Mouse (Mus musculus): ENCODE measurements around the gene Lmo2. TPM values are rescaled to one million over a fixed set of nuclear protein-coding genes. Genes with fewer than 3 reads are reported as not detected.

Gene Lmo2
- 11.1 and 12.9 TPM in 2 replicates for polyA plus RNA-seq (2015; fragmentation: Nextera tagmentation; extraction: Ambion mirVana)

GRCm38 (mm10) chr2:103957649-103958546, at the start of gene Lmo2:
Lmo2 (plus strand) TSS chr2:103957986.
- Histone ChIP-seq H3K36me3 (ENCODE audit: control insufficient read depth, insufficient read depth) (no peaks in the 10 kb centered on the region), H3K4me3 (ENCODE audit: low read depth, low read length) (no peak within 1 kb of the TSS), H3K4me2 (replicated peaks; ENCODE audit: low read depth) (no peak within 1 kb of the TSS), H3K27ac (ENCODE audit: low read depth, low read length) (no peak within 1 kb of the TSS), H3K9ac (ENCODE audit: low read depth, low read length) (no peak within 1 kb of the TSS), H3K9me3 (ENCODE audit: control insufficient read depth) (no peaks in the 10 kb centered on the region), H3K27me3 (replicated peaks; ENCODE audit: control insufficient read depth, insufficient read depth, low read length) (no peaks in the 10 kb centered on the region), H3K4me1 (replicated peaks; ENCODE audit: control insufficient read depth, insufficient read depth, low read length) (no peaks in the 10 kb centered on the region)
- WGBS, result 49% methylated on average over 10 of the region's 10 CpGs
- no peak for ATAC-seq
- TF ChIP-seq CTCF (IDR thresholded peaks at IDR 0.05; ENCODE audit: low read depth), result no peak

GRCm38 (mm10) chr2:103910601-103911000, 47.2 kb upstream of the Lmo2 start:
- H3K36me3 ChIP-seq (ENCODE audit: control insufficient read depth, insufficient read depth), result no peaks in the 10 kb centered on the region

GRCm38 (mm10) chr2:103912481-103913251, 45.1 kb upstream of the Lmo2 start:
- 75% methylated on average over 16 of the region's 16 CpGs for WGBS
- TF ChIP-seq CTCF (IDR thresholded peaks at IDR 0.05; ENCODE audit: low read depth), result no peak
- no peak overlapping the region for H3K27ac ChIP-seq (ENCODE audit: low read depth, low read length)
- no peak overlapping the region for H3K4me2 ChIP-seq (replicated peaks; ENCODE audit: low read depth)
- no peak for ATAC-seq
- H3K9me3 ChIP-seq (ENCODE audit: control insufficient read depth), result no peaks in the 10 kb centered on the region
- H3K4me3 ChIP-seq (ENCODE audit: low read depth, low read length), result no peak overlapping the region
- H3K27me3 ChIP-seq (replicated peaks; ENCODE audit: control insufficient read depth, insufficient read depth, low read length), result no peaks in the 10 kb centered on the region
- no peak overlapping the region for H3K9ac ChIP-seq (ENCODE audit: low read depth, low read length)
- H3K4me1 ChIP-seq (replicated peaks; ENCODE audit: control insufficient read depth, insufficient read depth, low read length), result no peaks in the 10 kb centered on the region
- H3K36me3 ChIP-seq (ENCODE audit: control insufficient read depth, insufficient read depth), result no peaks in the 10 kb centered on the region

More at GRCm38 (mm10) chr2:103910601-103911000, 47.2 kb upstream of the Lmo2 start:
- H3K9ac ChIP-seq (ENCODE audit: low read depth, low read length), result no peak overlapping the region
- H3K4me1 ChIP-seq (replicated peaks; ENCODE audit: control insufficient read depth, insufficient read depth, low read length), result no peaks in the 10 kb centered on the region
- H3K27me3 ChIP-seq (replicated peaks; ENCODE audit: control insufficient read depth, insufficient read depth, low read length), result no peaks in the 10 kb centered on the region
- no peaks in the 10 kb centered on the region for H3K9me3 ChIP-seq (ENCODE audit: control insufficient read depth)
- no peak for ATAC-seq
- H3K4me3 ChIP-seq (ENCODE audit: low read depth, low read length), result no peak overlapping the region
- H3K27ac ChIP-seq (ENCODE audit: low read depth, low read length), result no peak overlapping the region
- no peak for TF ChIP-seq CTCF (IDR thresholded peaks at IDR 0.05; ENCODE audit: low read depth)
- no peak overlapping the region for H3K4me2 ChIP-seq (replicated peaks; ENCODE audit: low read depth)
- 93% methylated on average over 5 of the region's 5 CpGs for WGBS

GRCm38 (mm10) chr2:103913252-103913650, 44.5 kb upstream of the Lmo2 start:
- no peak overlapping the region for H3K27ac ChIP-seq (ENCODE audit: low read depth, low read length)
- H3K9ac ChIP-seq (ENCODE audit: low read depth, low read length), result no peak overlapping the region
- 56% methylated on average over 6 of the region's 6 CpGs for WGBS
- no peak overlapping the region for H3K4me3 ChIP-seq (ENCODE audit: low read depth, low read length)
- H3K27me3 ChIP-seq (replicated peaks; ENCODE audit: control insufficient read depth, insufficient read depth, low read length), result no peaks in the 10 kb centered on the region
- ATAC-seq, result no peak
- no peaks in the 10 kb centered on the region for H3K36me3 ChIP-seq (ENCODE audit: control insufficient read depth, insufficient read depth)
- H3K4me2 ChIP-seq (replicated peaks; ENCODE audit: low read depth), result no peak overlapping the region
- H3K9me3 ChIP-seq (ENCODE audit: control insufficient read depth), result no peaks in the 10 kb centered on the region
- no peaks in the 10 kb centered on the region for H3K4me1 ChIP-seq (replicated peaks; ENCODE audit: control insufficient read depth, insufficient read depth, low read length)
- no peak for TF ChIP-seq CTCF (IDR thresholded peaks at IDR 0.05; ENCODE audit: low read depth)

GRCm38 (mm10) chr2:103916069-103916468, 41.7 kb upstream of the Lmo2 start:
- H3K27me3 ChIP-seq (replicated peaks; ENCODE audit: control insufficient read depth, insufficient read depth, low read length), result no peaks in the 10 kb centered on the region
- no peaks in the 10 kb centered on the region for H3K4me1 ChIP-seq (replicated peaks; ENCODE audit: control insufficient read depth, insufficient read depth, low read length)
- TF ChIP-seq CTCF (IDR thresholded peaks at IDR 0.05; ENCODE audit: low read depth), result no peak
- no peak overlapping the region for H3K4me3 ChIP-seq (ENCODE audit: low read depth, low read length)
- H3K36me3 ChIP-seq (ENCODE audit: control insufficient read depth, insufficient read depth), result no peaks in the 10 kb centered on the region
- no peak for ATAC-seq
- WGBS, result 90% methylated on average over 5 of the region's 5 CpGs
- no peak overlapping the region for H3K27ac ChIP-seq (ENCODE audit: low read depth, low read length)
- H3K4me2 ChIP-seq (replicated peaks; ENCODE audit: low read depth), result no peak overlapping the region
- no peak overlapping the region for H3K9ac ChIP-seq (ENCODE audit: low read depth, low read length)
- no peaks in the 10 kb centered on the region for H3K9me3 ChIP-seq (ENCODE audit: control insufficient read depth)

- Histone ChIP-seq H3K9ac (ENCODE audit: low read depth, low read length) (no peak overlapping the region), H3K4me2 (replicated peaks; ENCODE audit: low read depth) (no peak overlapping the region), H3K9me3 (ENCODE audit: control insufficient read depth) (no peaks in the 10 kb centered on the region), H3K36me3 (ENCODE audit: control insufficient read depth, insufficient read depth) (no peaks in the 10 kb centered on the region), H3K4me1 (replicated peaks; ENCODE audit: control insufficient read depth, insufficient read depth, low read length) (no peaks in the 10 kb centered on the region), H3K4me3 (ENCODE audit: low read depth, low read length) (no peak overlapping the region), H3K27ac (ENCODE audit: low read depth, low read length) (no peak overlapping the region), H3K27me3 (replicated peaks; ENCODE audit: control insufficient read depth, insufficient read depth, low read length) (no peaks in the 10 kb centered on the region)
- 84% methylated on average over 5 of the region's 5 CpGs for WGBS
- TF ChIP-seq CTCF (IDR thresholded peaks at IDR 0.05; ENCODE audit: low read depth), result no peak
- no peak for ATAC-seq
Measured at GRCm38 (mm10) chr2:103917375-103917774, 40.4 kb upstream of the Lmo2 start.

Data from intestine, postnatal 0 days (tissue).